Mouse (Mus musculus): ENCODE measurements around the gene Apc2.

Gene Apc2

GRCm38 (mm10) chr10:80321014-80321669 is 25.4 kb downstream of the Apc2 start:
- DNase-seq (ENCODE audit: low read depth, low spot score), result no peak

- DNase-seq (ENCODE audit: low read depth, low spot score), result no peak
These were observed 26.1 kb downstream of the Apc2 start for GRCm38 (mm10) chr10:80321670-80322581.

- no peak for DNase-seq (ENCODE audit: low read depth, low spot score)
These were observed 27.0 kb downstream of the Apc2 start for GRCm38 (mm10) chr10:80322811-80323211.

- no peak for DNase-seq (ENCODE audit: low read depth, low spot score)
These were observed 27.7 kb downstream of the Apc2 start for GRCm38 (mm10) chr10:80323261-80324119.

- DNase-seq (ENCODE audit: low read depth, low spot score), result no peak
These were observed 28.6 kb downstream of the Apc2 start for GRCm38 (mm10) chr10:80324120-80325037.

GRCm38 (mm10) chr10:80325045-80325444 is 29.3 kb downstream of the Apc2 start:
- DNase-seq (ENCODE audit: low read depth, low spot score), result no peak

GRCm38 (mm10) chr10:80329273-80330081 is 33.7 kb downstream of the Apc2 start, which contains the start of the genes Pcsk4 and Reep6:
TSS of gene Pcsk4 (minus strand) at chr10:80329498.
TSS of gene Reep6 (plus strand) at chr10:80329953.
- peak; percentile 96 for DNase-seq (ENCODE audit: low read depth, low spot score)

- DNase-seq (ENCODE audit: low read depth, low spot score), result no peak
These were observed 34.3 kb downstream of the Apc2 start for GRCm38 (mm10) chr10:80330084-80330483.

GRCm38 (mm10) chr10:80330888-80331287 is 35.1 kb downstream of the Apc2 start:
- DNase-seq (ENCODE audit: low read depth, low spot score), result no peak

GRCm38 (mm10) chr10:80331636-80332524 is 36.1 kb downstream of the Apc2 start:
- no peak for DNase-seq (ENCODE audit: low read depth, low spot score)

GRCm38 (mm10) chr10:80332525-80332989 is 36.8 kb downstream of the Apc2 start:
- no peak for DNase-seq (ENCODE audit: low read depth, low spot score)

GRCm38 (mm10) chr10:80336263-80336662 is 40.5 kb downstream of the Apc2 start:
- DNase-seq (ENCODE audit: low read depth, low spot score), result no peak

GRCm38 (mm10) chr10:80339941-80340750 is 44.4 kb downstream of the Apc2 start:
- no peak for DNase-seq (ENCODE audit: low read depth, low spot score)

GRCm38 (mm10) chr10:80341026-80341425 is 45.2 kb downstream of the Apc2 start:
- no peak for DNase-seq (ENCODE audit: low read depth, low spot score)

GRCm38 (mm10) chr10:80341491-80342304 is 45.9 kb downstream of the Apc2 start:
- DNase-seq (ENCODE audit: low read depth, low spot score), result no peak

GRCm38 (mm10) chr10:80342305-80342748 is 46.5 kb downstream of the Apc2 start:
- no peak for DNase-seq (ENCODE audit: low read depth, low spot score)
